Mouse (Mus musculus): ENCODE results near the gene Zfp420. TPM values are rescaled to one million over a fixed set of nuclear protein-coding genes. Genes with fewer than 3 reads are reported as not detected.

The Zfp420 gene
- 10 to 100 TPM; 21.1 to 23.9 TPM for total RNA-seq (2023)

DNA sequence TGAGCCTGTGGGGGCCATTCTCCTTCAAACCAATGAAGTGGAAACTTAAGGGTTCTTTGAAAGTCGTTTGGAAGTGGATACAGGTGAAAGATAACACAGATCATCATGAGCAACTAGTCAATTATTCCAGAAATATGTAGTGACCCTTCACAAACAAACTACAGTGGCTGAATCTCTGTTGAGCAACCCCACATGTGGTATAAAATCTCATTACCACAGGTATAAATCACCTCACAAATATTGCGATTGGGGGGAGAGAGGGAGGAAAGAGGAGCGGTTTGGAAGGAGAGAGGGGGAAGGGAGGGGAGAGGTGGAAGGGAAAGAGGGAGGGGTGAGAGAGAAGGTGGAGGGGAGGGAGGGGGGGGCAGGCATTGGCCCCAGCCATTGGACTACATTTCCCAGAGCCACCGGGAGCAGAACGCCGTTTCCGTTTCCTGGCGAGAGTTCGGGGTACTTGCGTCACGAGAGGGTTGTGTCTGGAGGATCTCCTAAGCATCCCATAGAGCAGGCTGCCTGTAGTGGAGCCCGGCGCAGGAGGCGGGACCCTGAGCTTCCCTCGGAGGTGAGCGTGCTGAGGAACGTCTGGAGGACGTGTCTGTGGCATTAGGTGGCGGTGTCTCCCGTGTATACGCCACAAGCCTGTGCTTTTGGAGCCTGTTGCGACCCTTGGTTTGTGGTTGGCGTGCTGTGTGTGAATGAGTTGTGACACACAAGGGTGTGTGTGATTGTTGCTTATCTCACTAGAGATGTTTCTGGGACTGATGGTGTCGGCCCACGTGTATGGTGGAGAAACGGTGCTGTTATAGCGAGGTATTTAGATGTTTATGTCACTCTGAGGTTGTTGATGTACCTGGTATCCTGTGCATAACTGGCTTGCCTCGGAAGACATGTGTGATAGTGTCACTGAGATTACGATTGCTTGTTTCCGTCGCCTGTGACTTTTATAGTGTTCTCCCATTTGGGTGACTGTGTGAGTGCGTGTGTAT is at the start of gene Zfp420:
TSS of gene Zfp420 (plus strand) at position 448 of the 986 bp plus-strand sequence.

DNA sequence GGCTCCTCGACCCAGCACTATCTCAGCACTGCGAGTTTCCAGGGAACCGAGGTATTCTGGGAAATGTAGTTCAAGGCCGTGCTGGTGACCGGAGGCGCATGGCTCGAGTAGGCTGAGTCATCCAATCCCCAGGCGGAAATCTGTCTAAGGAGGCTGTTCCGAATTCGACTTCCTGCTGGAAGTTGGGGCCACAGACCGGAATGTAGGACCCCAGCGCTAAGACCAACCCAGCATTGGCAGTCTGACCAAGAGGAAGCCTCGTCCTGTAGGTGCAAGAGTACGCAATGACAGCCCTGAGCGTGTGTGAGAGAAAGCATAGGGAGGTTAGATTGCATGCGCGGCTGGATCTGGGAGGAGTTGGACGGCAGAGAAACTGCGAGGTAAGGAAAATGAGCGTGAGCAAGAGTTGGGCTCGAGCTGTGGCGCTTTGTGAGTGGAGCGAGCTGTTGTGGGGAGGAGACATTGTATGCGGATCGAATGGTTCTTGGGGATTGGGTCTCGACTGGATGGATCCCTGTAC is 43.8 kb upstream of the Zfp420 start, which contains the start of gene Zfp790:
TSS of gene Zfp790 (plus strand) at position 205 of the 520 bp plus-strand sequence.

DNA sequence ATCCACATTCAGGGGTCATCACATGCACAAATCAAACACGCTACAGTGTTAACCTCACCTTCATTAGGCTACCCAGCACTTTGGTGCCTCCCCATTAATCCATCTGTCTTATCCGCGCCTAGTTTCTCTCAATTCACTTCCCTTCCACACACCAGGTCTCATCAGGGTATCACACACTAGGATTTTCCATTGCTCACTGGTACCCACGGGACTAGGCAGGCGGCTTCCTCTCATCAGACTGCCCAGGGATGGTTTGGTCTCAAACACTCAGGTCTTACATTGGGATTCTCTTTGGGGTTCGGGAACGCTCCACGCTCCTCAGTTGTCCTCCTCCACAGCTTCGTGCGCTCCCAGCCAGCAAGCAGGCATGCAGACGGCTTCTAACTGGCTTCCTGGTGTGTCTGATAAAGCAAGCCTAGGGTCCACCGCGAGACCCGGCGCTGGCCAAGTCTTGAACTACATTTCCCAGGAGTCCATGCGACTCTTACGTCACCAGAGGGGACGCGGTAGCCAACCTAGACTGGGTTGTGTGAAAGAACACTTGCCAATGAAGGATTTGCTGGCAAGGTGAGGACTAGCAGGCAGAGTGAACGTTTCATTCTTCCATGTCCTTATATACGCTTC is 6.4 kb upstream of the Zfp420 start, which contains the start of gene Zfp940:
TSS of gene Zfp940 (minus strand) at position 451 of the 624 bp plus-strand sequence.

DNA sequence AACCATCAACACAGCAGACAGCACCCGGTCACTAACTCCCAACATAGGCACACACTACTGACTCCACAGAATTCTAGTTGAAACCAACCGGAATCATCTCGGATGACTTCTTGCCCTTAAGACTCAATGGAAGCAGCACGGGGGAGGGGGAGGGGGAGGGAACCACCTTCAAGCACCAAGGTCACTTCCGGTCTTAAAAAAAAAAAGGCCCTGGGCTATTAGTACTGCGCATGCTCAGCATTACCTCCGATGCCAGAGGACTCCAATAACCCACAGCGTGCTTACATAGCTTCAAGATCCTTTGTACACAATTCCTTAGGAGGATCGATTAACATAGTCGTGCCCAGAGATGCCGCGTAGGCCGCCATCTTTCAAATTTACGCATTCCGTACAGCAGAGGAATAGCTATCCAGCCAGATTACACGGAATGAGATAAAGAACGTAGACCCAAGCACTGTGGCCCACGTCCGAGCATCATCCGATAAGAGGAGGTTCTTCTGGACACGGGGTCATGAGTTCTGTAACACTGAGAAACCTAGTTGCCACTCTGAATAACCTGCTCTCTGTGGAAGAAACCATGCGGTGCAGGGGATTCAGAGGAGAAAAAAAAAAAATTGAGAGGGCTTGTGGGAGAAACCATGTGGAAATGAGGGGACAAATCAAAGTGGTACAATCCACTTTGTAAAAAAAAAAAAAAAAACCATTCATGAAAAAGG is 46.3 kb downstream of the Zfp420 start, which contains the start of gene Zfp27:
TSS of gene Zfp27 (minus strand) at position 607 of the 716 bp plus-strand sequence.

DNA sequence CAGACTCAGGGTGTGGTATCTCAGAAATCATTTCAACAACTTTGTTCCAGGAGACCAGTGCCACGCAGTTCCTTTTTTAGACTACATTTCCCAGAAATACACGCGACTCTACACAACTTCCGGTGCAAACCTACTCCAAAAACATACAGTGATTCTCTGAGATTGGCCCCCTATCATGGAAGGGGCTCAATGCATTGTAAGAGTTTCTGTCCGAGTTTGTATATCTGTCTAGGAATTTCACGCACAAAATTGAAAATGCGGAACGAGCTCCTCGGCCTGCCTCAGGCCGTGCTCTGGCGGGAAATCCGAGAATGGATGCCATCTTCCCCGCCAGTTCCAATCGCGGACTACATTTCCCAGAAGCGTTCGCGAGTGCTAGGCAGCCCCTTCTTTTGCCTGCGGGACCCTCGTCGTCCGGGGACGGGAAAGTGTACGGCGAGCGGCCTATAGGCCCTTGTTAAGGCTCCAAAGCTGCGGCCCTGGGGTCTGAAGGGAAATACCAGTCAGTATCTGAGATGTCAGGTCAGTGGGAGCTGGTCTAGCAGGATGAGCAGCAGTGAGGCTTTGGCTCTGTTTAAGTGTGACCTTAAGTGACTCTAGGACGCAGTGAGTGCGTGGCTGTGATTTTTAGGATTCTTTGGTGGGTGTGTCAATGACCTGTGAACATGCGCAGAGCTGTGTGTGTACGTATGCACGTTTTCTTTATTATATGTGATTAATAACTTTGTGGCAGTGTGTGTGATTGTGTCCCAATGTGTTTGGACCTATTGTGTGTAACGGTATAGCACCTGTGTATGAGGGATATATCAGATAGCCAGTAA is 48.6 kb downstream of the Zfp420 start, which contains the start of gene Zfp383:
TSS of gene Zfp383 (plus strand) at position 94 of the 821 bp plus-strand sequence.

Other genes starting within 250 kb of the Zfp420 start
- gene Catsperg2, start 132.9 kb upstream of the Zfp420 start, total RNA-seq (2023), result not detected
- 10 to 100 TPM; 18.2 to 21.5 TPM for gene Zfp84, start 91.4 kb upstream of the Zfp420 start, total RNA-seq (2023)
- 1 to 10 TPM; 1.2 to 1.5 TPM for gene Zfp30, start 76.0 kb upstream of the Zfp420 start, total RNA-seq (2023)
- 10 to 100 TPM; 13.3 to 13.8 TPM for gene Zfp790, start 43.9 kb upstream of the Zfp420 start, total RNA-seq (2023)
- gene Zfp940, start 6.3 kb upstream of the Zfp420 start, total RNA-seq (2023), result 1 to 10 TPM; 6.9 to 7.2 TPM
- 10 to 100 TPM in 1 of 2 experiments, 1 to 10 TPM in 1; 8.1 to 10.1 TPM for gene Zfp27, start 46.6 kb downstream of the Zfp420 start, total RNA-seq (2023)
- 1 to 10 TPM; 3.5 to 4.1 TPM for gene Zfp383, start 48.2 kb downstream of the Zfp420 start, total RNA-seq (2023)
- 10 to 100 TPM; 12.8 to 14.0 TPM for gene Zfp74, start 94.1 kb downstream of the Zfp420 start, total RNA-seq (2023)
- gene Zfp568, start 124.0 kb downstream of the Zfp420 start, total RNA-seq (2023), result 10 to 100 TPM; 20.8 to 22.1 TPM
- 1 to 10 TPM; 5.5 to 6.3 TPM for gene Zfp14, start 191.4 kb downstream of the Zfp420 start, total RNA-seq (2023)
- gene Zfp82, start 212.9 kb downstream of the Zfp420 start, total RNA-seq (2023), result 1 to 10 TPM; 5.5 to 7.1 TPM
- not detected for gene Gm26920, start 230.4 kb downstream of the Zfp420 start, total RNA-seq (2023)
- 10 to 100 TPM in 1 of 2 experiments, 1 to 10 TPM in 1; 7.1 to 10.5 TPM for gene Zfp566, start 230.5 kb downstream of the Zfp420 start, total RNA-seq (2023)
- 10 to 100 TPM; 50.5 to 60.3 TPM for gene Zfp260, start 234.8 kb downstream of the Zfp420 start, total RNA-seq (2023)